Mouse (Mus musculus) cerebellum, adult 11 months (tissue): ENCODE data around the gene Kmt2b.

Experiments
- DNase-seq: peaks from one replicate; pipeline ENCODE4 v3.0.0; 2022

The Kmt2b gene

GRCm38 (mm10) chr7:30563906-30564280, 24.6 kb downstream of the Kmt2b start:
- no peak for DNase-seq

GRCm38 (mm10) chr7:30563117-30563905, 25.2 kb downstream of the Kmt2b start, which contains the start of the genes U2af1l4, Gm49396 and Psenen:
Gene U2af1l4, plus strand, starts transcription at chr7:30563301.
Gene Gm49396, plus strand, starts transcription at chr7:30563344.
Gene Psenen, minus strand, starts transcription at chr7:30563627.
- DNase-seq, result peak; percentile 94

DNA sequence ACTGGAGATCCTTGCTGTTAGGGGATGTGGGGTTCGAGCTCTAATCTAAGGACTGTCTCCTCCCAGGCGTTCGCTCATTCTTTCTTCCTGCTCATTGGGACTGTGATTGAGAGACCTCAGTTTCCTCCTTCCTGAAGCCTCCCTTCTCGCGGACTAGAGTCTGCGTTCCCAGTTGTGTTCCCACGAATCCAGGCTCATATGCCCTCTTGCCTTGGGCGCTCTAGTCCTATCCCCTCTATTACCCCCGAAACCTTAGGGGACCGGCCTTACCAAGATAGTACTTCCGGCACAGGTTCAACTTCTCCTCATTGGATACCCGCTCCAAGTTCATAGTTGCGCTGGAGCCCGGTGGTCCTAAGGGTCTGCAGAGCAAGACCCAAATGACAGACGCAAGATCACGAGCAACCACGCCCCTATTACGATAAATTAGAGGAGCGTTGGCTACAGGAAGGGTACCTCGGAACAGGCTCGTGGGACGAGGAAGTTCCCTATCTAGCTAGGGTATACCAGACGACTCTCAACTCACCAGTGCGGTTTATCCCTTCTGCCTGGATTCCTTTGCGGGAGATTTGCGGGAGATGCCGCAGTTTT, 25.9 kb downstream of the Kmt2b start:
- DNase-seq, result peak; percentile 58

- DNase-seq, result no peak
Observed at GRCm38 (mm10) chr7:30560296-30560695, 28.2 kb downstream of the Kmt2b start.

DNA sequence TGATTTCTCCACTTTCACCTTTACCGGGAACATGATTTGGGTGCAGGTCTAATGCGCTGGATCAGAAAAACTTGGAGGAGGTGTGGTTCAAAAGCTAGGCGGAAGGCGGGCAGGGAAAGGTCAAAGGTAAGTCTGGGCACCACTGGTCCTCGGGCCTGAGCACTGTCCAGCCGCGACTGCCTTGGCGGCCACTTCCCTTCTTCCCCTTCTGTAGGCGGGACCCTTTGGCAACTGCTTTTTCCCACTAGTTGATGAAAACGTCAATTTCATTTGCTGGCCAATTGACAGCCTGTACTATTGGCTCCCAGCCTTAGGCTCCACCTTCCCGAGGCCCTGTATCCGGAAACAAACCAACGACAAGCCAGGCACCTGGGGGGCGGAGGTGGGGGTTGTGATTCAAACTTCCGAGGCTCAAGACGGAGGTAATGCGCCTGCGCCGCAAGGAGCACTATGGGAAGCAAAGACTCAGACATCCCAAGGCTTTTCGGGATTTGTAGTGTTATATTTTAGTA, 29.0 kb downstream of the Kmt2b start, which contains the start of gene Lin37:
Gene Lin37, minus strand, starts transcription at position 396 of the 512 bp plus-strand sequence.
- DNase-seq, result peak; percentile 99

GRCm38 (mm10) chr7:30558656-30559442, 29.7 kb downstream of the Kmt2b start:
- DNase-seq, result no peak

DNA sequence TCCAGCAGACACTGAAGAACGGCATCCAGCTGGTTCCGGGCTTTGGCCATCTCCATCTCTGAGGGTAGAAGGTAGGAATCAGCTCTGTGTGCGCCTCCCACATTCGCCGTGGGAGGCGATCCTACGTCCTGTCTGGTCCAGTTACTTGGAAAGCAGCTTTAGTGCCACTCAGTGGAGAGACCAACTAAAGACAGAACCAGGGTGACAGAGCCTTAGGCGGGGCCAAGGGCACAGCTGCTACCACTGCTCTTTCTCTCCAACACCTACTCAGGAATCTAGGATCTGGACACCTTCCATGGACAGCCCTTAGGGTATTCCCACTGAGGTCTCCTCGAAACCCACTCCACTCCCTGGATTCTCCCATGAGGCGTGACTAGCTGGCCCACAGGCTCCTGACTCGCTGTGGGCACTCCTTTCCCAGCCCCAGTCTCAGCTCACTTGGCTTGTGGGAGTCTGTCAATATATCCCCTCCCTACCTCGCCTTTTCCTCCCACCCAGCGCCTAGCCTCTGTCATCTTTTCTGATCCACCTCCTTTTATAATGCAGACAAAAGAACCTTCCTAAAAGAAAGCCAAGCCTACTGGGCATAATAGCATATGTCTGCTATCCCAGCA, 30.5 kb downstream of the Kmt2b start:
- no peak for DNase-seq

DNA sequence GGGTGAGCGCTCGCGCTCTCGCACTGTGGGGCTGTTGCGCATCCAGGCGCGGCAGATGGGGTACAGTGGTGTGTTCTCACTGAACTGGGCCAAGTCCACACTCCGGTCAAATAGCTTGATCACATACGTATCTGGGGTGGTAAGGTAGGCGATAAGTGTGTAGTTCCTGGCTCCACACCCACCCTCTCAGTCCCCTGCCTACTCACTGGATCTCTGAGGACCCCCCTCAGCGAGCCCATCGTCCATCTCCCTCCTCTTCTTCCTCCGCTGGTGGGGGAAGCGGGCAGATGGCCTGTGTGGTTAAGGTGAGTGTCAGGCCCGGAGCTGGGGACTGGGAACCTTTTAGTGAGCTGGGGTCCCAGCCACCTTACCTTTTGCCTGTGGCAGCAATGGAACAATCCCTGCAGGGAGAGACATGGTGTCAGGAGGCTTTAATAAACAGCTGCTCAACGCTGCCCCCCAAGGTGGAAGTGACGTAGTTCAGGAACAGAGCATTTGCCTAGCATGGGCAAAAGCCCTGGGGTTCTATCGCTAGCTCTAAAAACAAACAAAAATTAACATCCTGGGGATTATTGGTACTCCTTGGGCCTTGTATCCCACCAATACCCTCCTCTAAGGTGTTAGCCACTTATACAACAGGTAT, 31.5 kb downstream of the Kmt2b start:
- no peak for DNase-seq

DNA sequence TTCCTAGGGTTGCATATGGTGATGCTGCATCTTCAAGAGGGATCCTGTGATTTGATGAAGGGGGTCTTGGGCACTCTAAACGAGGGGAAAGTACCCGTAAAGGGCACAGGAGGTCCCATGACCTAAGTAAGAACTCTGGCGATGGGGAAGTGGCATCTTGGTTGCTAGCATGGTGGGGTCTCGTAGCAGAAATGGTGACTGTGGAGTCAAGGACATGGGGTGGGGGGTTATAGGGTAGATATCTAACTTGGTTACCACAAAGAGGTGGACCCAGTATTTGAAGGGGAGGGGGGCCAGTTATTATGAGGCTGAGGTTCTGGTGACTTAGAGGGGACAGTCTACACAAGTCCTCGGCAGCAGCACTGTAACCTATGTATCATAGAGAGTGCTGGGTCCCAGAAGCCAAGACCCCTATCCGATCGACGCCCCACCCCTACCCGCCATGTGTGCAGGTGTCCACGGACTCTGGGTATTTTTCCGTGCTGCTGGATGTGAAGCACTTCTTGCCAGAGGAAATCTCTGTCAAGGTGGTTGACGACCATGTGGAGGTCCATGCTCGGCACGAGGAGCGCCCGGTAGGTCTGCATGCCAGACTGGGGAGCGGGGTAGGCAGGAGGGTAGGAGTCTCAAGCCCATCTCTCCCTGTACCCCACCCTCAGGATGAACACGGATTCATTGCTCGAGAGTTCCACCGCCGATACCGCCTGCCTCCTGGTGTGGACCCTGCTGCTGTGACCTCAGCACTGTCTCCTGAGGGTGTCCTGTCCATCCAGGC, 34.5 kb downstream of the Kmt2b start:
- DNase-seq, result no peak

- DNase-seq, result peak; percentile 69
Observed at GRCm38 (mm10) chr7:30553021-30553589, 35.4 kb downstream of the Kmt2b start.

- DNase-seq, result peak; percentile 96
Observed at GRCm38 (mm10) chr7:30552102-30553020, 36.2 kb downstream of the Kmt2b start, which contains the start of the genes Hspb6 and Proser3. Gene Hspb6, plus strand, starts transcription at chr7:30552178. Gene Proser3, minus strand, starts transcription at chr7:30552299.

- no peak for DNase-seq
Observed at GRCm38 (mm10) chr7:30551445-30552101, 37.0 kb downstream of the Kmt2b start.

GRCm38 (mm10) chr7:30550603-30551002, 37.9 kb downstream of the Kmt2b start:
- no peak for DNase-seq

DNA sequence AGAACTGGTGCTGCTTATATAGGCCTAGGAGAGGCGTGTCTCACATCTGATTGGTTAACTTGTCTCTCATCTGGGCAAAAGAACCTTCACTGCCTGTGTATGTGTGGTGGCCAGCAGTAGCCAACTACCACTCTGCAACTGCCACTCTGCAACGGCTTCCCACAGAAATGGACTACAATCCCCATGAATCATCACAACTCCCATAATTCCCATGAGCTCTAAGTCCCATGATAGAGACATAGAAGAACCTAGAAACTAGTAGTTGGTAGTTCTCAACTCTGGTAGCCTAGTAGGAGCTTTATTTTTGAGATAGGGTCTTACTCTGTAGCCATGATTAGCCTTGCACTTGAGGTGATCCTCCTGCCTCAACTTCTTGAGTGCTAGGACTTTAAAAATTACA, 38.6 kb downstream of the Kmt2b start:
- DNase-seq, result no peak

- DNase-seq, result no peak
Observed at GRCm38 (mm10) chr7:30544327-30544726, 44.2 kb downstream of the Kmt2b start.

DNA sequence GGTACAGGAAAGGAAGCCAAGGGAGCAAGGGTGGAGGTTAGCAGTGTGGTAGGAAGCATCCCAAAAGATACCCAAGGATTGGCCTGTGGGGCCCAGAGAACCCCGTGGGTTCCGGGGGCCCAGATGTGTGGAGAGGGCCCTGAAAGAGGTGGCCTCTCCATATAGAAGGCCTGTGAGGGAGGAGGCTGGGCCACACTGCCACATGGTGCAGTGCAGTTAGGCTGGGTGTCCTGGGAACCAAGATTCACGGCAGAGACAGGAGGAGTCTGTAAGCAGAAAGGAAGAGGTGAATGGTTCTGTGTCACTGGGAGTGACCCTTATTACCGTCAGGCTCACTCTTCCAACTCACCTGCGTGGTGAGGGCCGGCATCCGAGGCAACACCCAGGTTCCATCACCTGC, 48.0 kb downstream of the Kmt2b start:
- no peak for DNase-seq

DNA sequence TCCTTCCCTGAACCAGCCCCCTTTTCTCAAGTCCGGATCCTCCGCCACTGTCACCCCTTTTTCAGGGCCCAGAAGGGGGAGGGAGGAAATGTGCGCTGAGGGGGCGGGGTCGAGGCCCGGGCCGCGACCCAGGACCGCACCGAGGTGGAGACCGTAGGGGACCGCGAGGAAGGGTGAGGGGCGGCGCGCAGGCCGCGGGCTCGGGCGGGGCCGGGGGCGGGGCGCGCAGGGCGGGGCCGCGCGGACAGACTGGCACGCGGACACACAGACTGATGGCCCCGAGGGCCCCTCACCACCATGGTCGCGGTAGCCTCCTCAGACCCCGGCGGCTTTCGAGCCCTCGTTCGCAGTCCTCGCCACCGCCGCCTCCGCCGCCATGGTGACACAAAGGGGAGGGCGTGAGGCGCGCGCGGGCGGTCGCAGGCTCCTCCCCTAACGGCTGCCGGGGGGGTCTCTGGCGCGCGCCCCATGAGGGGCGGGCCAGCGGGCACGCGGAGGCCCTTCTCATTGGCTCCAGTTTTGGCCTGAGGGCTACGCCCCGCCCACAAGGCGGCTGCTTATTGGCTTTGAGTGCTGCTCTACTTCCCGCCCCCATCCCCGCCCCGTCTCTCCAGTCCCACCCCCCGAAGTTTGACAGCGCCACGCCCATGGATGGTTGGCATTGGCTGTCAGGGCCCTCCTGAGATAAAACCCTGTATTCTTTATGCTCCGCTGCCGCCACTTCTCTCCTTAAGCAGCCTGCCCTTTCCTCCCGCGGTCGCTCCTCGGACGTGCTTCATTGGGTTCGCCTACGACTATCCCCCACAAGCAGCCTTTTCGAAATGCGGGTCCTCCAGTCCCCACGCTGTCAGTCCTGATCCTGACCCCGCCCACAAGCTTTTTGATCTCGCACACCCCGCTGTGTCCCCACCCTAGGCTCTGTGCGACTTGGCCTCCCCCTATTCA, 53.6 kb downstream of the Kmt2b start, which contains the start of gene Arhgap33:
Gene Arhgap33, minus strand, starts transcription at position 428 of the 945 bp plus-strand sequence.
- DNase-seq, result peak; percentile 95
